Mouse (Mus musculus) telencephalon, adult 2 months (tissue): ENCODE data around the gene Bnip1.

Experiments
- DNase-seq: peaks from one replicate; pipeline ENCODE4 v3.0.0-alpha.2; 2011; ENCODE audit warnings: low read depth, low spot score

Gene Bnip1

DNA sequence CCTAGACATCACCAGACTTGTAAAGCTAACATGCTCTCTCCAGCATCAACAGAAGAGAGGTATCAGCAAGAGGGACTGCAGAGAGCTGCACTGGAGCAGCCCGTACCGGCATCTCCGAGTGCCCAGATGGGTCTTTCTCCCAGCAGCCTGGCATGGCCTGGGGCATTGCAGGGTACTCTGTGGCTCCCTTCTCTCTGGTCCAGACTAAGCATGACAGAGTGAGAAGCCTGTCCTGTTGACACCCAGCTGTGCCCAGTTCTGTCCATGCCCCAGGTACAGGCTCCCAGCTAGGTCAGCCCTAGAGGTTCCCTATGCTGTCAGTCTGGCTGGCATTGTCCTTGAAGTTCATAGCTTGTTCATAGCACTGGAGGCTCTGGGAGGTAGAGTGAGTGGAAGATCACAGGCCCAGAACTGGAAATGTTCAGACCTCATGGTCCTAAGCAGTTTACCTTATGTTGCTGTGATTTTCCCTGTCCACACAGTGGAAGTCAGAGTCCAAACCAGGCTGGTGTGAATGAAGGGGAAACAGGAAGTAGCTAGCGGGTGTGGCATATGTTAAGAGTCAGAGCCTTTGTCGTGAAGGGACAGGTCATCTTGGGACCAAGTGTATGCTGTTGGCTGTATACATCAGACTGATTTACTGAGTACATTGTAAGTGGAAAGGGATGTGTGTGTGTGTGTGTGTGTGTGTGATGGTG, 12.4 kb downstream of the Bnip1 start:
- no peak for DNase-seq

DNA sequence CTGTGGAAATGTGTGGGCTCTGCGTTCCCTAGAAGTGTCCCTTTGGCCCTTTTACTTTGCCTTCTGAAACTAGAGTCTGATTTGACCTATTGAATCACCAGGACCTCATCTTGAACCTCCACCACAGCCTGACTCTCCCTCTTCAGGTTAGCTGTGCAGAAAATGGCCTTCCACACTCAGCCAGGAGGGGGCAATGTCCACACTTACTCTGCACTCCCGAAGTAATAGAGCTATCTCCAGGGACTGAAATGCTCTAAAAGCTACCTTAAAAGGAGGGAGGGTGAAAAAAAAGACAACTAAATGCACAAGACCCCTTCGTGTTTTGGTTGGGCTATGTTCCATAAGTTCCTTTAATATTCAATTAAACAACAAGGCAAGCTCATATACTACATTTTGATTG, 13.9 kb downstream of the Bnip1 start:
- no peak for DNase-seq

DNA sequence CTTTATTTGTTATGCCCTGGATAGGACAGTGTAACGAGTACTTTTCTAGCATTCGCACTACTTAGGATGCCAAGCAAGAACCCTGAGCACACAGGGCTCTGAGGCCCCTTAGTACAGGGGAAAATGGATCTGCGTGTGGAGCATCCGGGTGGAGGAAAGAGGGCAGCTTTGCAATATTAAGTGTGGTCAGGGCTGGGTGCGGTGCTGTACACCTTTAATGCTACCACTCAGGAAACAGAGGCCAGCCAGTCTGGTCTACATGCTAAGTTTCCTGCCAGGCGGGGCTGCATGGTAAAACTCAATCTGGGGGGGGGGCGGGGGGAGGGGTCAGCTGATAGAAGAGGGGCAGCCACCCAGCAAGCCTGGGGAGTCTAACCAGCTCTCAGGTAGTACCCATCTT, 14.5 kb downstream of the Bnip1 start:
- no peak for DNase-seq

DNA sequence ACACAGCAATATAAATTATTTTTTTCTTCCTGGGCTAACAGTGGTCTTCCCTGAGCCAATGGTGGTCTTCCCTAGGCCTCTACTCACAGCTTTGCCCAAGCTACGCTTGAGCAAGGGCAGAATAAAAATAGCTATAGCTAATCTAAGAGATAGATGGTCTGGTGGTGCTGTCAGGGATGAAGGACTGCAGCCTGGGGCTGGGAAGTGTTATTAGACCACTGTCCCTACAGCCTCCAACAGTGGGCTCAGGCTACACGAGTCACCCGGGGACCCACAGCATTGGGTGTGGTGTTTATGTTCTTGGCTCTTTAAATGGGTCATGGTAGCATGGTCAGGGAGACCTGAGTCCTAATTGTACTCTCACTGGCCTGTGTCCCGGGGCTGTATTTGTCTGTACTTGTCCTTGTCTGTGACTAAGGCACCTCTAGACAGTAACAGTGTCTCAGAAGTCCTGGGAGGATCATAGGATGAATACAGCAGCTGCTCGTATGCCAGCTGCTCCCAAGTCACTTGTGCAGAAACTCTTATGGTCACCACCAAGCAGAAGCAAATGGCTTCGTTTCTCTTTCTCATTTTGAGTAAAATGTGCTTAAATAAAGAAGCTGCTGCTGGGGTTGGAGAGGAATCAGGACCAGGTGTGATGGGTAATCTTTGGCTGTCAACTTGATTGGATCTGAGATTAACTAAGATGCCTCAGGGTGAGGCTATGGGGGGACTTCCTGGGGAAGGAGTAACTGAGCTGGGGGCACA, 16.7 kb downstream of the Bnip1 start:
- DNase-seq = no peak

DNA sequence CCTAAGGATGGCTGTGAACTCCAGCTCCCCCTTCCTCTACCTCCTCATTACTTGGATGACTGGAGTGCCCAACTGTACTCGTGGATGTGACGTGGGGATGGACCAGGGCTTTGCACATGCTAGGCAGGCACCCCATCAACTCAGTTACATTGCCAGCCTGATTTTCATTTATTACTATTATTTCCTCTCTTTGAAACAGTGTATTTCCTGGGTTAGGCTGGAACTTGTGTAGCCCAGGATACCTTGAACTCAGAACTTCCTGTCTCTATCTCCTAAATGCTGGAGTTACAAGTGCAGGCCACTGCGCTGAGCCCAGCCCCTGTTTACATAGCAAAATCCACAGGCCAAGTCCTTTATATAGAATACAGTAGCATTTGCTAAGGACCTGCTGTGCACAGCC, 22.0 kb downstream of the Bnip1 start:
- no peak for DNase-seq

DNA sequence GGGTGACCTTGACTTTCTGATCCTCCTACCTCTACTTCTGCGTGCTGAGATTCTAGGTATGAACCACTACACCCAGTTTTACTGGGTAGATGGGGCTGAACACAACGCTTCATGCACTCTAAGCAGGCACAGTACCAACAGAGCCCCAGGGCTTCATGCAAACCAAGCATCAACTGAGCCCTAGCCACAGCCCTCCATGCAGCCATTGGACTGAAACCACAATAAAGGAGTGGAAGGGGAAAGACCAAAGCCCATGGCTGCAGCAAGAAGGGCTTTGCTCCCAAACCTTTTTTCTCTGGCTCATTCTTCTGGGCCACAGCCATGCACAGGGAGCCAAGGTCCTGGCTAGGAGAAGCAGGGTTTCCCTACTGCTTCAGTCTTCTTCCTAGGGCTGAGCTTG, 31.7 kb downstream of the Bnip1 start:
- DNase-seq = no peak

DNA sequence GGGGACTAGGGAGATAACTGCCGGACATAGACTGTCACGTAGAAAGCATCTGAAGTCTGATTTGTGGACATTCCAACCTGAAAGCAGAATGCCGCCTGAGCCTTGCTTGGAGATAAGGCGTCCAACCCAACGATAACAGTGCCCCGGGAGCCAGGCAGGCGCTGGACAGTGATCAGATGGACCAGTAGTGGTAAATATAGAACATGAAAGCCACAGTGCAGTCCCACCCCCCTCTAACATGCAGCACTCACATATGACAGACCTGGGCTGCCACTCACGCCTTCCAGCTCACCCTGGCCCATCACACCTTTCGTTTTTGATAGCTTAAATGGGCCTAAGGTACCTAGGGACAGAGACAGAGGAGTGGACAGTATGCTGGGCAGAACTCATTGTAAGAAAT, 32.6 kb downstream of the Bnip1 start:
- no peak for DNase-seq

DNA sequence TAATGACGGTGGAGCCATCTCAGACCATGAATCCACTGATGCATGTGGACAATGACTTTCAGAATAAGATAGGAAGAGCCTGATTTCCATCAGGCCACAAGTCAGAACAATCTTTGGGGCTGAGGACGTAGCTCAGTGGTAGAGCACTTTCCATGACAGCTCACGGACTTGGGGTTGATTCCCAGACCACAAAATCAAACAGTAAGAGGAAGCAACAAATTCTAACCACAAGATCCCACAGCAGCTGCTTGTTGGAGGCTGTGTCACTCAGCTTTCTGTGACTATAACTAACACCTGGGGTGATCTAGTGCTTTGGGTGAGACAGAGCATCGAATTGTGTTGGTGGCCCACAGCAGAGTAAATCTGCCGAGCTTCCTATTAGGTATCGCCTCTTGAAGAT, 35.9 kb downstream of the Bnip1 start:
- DNase-seq = no peak

DNA sequence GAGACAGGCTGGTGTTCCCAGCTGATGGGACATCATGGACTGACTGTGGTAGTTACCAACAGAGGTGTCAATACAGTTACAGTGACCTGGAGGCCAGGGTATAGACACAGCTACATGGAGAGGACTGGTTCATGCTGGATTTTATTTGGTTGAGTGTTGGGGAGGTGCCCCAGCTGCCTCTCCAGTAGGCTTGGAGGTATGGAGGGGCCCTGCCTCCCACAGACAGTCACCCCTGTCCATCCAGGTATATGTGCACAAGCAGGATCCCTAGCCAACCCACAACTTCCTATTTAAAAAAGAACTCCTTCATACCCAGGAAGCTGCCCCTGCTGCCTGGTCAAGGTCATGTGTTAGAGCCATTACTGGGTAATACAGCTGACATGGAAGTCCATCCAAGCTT, 36.9 kb downstream of the Bnip1 start:
- DNase-seq = no peak

DNA sequence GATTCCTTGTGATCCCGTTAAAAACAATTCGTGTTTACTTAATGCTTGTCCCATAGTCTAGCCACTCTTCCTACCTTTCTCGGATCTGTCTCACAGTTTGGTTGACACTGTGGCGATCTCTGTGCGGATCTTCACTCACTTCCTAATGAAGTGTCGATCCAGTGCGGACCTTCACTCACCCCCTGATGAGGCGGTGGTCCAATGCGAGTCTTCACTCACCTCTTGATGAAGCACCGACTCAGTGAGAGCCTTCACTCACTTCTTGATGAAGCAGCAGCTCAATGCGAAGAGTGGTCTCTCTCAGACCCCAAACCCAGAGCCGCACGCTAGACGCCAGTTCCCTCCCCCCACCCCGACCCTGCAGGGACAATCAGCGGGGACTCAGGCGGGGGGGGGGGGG, 45.3 kb downstream of the Bnip1 start:
- DNase-seq = no peak

DNA sequence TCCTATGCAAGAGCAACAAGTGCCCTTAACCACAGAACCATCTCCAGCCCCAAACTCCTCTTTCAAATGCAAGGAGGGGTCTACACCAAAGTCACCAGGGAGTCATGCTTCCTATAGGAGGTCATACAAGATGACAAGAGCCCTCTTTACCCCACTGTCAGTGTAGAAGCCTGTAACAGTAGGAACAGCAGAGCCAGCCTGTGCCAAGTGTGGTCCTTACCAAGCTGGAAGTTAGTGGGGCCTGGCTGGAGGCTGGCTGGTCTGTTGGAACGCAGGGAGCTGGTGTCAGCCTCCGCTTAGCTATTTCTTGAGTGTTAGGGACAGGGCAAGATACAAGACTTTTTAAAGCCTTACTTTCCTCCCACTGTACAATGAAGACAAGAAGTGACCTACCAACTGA, 52.9 kb downstream of the Bnip1 start:
- DNase-seq = no peak

DNA sequence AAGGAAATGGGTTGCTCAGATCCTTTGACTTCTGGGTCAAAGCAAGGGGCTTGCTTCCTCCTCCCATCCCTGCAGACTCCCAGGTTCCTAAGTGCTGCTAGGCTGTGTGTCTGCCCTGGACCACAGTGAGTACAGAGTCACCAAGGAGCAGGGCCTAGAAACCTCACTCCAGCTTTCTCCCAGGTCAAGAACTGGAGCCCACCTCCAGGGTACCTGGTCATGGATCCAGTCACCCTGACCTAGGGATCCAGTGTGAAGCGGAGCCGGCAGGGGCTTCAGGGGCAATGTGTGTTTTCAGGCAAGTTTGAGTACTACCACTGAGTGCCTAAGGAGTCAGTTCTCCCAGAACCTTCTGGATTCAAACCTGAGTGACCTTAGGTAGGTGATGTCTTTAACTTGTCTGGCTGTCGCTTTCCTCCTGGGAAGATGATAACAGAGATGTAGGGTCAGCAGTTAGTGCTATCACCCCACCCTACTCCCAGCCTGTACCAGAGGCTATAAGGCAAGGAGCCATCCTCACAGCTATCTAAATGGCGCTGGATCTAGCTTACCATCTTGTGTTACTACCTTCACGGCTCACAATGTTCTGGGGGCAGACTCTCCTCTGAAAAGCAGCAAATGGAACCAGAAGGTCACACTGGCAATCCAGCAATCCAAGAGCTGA, 53.6 kb downstream of the Bnip1 start:
- DNase-seq = no peak

DNA sequence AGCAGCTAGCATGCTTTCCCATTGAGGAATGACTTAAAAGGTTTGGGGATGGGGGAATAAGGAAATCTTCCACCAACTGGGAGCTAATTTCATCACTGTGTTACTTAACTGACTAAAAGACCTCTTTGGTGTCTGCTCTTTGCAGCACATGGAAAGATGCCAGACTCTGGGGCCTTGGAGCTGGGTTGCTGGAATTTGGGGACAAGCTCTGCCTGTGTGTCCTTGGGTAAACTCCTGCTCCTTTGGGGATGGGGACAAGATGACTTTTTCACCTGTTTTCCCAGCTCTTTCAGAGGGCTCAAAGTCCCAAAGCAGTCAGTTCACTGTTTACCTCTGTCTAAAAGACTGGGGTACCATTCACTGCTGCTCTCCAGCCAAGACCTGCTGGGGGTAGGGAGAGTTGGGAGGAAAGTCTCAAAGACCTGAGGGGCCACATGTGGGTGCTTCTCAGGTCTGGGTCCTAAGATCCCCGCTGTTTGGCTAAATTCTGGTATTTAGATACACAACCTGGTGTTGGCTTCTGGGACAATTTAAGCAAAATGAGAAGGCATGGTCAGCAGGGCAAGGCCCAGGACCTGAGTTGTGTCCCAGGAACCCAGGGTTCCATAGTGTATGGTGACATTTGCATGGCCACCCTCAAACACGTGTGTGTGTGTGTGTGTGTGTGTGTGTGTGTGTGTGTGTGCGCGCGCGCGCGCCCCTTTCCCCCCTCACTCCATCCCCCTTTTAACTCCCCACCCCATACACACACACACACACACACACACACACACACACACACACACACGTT, 54.3 kb downstream of the Bnip1 start:
- DNase-seq = no peak

DNA sequence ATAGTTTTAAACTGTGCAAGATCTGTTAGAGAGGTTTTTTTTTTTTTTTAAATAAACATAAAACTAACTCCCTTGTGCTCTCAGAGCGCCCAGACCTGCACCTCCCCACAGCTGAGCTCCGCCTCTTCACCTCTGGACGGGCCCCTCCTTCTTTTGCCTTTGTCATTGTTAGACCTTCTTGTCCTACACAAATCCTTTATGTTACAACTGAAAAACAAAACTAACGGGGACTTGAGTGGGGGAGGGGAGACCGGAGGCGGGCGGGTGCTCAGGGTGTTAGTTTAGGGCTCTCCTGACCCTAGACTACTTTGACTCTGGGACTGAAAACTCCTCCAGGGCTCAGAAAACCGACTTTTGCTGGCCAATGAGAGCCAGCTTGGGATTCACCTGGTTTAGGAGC, 55.1 kb downstream of the Bnip1 start:
- DNase-seq = no peak

DNA sequence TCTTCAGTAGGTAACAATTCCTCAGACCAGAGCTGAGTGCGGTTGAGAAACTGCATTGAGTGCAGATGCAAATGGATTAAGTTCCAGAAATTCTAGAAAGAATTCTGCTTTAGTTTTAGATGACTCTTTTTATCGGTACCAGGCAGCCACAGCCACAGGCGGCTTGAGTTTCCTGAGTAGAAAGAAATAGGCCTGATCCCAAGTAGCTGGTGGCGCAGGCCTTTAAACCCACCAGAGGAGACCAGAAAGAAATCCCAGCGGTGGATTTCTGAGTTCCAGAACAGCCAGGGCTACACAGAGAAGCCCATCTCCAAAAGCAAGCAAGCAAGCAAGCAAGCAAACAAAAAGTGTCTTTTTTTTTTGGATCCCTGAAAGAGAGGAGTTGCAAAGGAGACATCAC, 55.5 kb downstream of the Bnip1 start:
- no peak for DNase-seq

DNA sequence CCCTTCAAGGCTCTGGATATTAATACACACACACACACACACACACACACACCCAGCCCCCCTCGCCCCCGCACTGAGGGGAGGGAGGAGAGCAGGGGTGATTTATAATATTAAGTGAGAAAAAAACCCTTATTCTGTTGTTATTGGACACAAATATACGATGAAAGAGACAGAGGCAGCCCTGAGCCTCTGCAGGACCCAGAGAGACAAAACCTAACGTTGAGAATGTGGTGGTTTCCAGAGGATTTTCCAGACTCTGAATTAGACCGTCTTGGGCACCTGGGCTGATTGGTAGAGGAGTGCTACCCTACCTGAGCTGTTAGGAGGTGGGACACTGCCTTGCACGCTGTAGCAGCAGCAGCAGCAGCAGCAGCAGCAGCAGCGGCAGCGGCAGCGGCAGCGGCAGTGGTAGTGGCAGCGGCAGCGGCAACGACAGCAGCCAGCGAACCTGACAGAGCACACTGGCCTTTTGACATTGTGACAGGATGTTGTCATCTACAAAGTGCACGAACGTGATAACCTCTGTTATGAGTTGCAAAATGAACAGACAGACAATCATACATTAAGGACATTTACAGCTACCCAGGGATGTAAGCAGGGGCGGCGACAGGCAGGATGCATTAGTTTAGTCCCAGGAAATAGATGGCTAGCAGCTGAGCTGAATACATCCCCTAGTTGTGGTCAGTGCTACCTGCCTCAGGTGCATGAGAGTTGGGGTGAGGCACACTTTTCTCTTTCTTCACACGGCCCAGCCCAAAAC, 56.1 kb downstream of the Bnip1 start:
- DNase-seq = no peak

DNA sequence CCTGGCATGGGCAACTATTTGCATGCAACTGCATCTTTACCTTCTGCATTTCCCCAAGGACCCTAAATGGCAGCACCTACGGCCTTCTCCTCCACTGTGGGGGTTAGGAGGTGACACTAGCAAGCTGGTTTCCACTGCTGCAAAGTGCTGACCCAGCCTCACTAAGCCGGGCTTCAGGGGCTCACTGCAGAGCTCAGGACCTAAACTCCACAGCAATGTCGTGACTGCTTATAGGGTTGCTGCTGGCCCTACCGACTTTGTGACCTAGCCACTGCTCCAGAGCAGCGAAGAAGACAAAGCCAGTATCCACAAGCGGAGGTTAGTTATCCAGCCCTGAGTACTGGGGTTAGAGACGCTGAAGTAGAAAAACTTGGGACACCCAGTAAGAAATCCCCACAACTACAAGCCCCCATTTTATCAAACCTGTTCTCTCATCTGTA, 56.7 kb downstream of the Bnip1 start:
- no peak for DNase-seq

DNA sequence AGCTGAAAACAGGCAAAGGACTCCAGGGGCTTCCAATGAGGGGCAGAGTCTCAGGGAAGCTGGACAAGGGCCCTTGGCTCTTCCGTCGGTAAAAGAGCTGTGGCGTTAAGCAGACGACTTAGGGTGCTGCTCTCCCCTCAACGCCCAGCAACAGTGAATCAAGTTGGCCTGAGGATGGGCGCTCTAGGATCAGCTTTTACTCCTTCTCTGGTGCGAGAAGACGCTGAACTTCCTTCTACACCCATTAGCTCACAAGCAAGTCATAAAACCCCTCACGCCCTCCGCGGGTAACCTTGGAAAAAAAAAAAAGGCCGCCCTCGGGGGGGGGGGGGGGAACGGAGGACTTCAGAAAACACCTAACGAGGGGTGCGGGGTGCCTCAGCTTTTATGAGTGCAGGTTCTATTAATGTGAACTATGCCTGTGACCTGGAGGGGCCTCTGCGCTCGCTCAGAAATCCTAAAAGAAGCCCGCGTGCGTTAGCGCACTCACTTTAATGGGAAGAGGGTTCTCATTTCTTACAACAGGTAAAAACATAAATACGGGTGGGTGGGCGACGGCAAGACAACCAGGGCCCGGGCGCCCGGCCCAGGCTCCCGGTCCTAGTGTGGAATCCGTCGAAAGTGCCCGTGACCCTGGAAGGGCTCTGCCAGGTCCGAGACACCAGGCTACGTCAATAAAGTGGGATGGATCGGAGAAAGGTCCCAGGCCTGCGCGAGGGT, 57.5 kb downstream of the Bnip1 start:
- DNase-seq = no peak

DNA sequence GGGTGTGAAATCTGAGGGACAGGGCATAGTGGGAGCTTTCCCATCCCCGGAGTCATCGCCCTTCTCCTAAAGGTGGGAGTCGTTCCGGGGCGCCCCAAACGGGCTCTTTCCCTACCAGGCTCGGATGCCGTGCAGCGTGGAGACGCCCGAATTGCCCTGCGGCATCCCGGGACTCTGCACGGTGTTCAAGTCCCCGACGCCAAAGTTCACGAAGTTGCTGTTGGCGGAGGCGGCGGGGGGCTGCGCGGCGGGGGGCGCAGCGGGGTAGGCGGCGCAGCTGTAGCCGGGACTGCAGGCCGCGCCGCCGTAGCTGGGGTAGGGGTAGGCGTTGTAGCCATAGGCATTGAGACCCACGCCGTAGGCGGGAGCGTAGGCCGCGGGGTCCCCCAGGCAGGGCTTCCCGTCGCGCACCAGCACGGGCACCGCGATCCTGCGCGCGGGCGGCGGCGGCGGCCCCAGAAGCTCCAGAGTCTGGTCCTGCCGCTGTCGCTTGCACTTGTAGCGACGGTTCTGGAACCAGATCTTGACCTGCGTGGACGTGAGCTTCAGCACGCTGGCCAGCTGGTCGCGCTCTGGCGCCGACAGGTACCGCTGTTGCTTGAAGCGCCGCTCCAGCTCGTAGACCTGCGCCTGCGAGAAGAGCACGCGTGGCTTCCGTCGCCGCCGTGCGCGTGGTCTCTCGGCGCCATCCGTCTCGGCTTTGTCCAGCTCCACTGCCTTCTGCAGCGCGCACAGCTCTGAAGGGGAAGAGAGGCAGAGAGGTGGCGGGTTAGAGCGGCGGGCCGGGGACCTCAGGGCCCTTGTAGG, 58.2 kb downstream of the Bnip1 start:
- DNase-seq = no peak
